Mouse (Mus musculus): ENCODE data around the gene Lcn12. TPM values are rescaled to one million over a fixed set of nuclear protein-coding genes. Genes with fewer than 3 reads are reported as not detected.

Gene Lcn12
- polyA plus RNA-seq (2015; fragmentation: Nextera tagmentation; extraction: Ambion mirVana): not detected in 2 replicates

DNA sequence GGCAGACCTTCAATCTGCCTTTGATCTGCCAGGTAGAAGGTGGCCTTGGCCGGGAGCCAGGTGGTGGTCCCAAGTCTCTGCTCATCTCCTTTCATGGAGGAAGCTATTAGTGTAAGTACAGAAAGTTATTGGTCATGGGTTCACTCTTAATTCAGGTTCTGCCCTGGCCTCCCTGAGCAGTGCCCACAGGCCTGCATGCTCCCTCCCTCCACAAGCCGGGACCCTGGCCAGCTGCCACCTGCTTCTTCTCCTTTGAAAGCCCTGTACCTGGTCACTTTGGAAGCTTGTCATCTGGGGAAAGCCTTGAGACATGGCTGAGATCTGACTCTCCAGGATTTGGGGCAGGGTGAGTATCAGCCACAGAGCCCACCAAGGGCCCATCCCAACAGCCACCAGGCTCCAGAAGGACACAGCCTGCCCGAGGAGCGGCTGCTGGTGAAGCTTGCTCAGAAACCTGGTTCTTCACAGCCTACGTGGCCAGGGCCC is at the start of gene Lcn12:
Gene Lcn12 (minus strand): TSS at position 436 of the 486 bp plus-strand sequence.

DNA sequence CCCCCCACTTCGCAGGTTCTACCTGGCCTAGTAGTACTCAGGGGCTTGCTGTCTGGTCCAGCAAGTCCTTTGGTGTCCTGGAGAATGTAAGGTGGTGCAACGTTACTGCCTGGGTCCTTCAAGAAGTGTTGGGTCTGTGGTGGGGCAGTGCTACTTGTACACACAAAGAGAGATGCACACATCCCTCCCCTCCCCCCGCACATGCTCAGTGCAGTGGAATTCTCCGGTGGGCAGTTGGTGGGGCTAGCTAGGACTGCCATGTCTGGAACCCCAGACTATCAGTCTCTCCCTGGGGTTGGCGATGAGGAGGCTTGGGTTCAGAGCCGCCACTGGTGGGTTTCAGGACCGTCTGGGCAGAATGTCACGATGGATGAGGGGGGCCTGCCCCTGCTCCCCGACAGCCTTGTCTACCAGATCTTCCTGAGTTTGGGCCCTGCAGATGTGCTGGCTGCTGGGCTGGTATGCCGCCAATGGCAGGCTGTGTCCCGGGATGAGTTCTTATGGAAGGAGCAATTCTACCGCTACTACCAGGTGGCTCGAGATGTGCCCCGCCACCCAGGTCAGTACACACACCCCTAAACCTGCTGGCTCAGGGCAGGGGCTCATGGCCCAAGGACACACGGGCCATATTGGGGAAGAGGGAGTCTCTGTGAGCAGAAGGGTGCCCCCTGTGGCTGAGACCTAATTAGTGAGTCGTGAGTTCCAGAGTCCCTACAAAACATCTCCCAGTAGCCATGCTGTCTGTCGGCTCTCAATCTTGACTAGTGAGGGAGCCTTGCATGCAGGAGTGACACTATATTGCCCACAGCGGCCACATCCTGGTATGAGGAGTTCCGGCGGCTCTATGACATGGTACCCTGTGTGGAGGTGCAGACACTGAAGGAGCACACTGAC is 8.1 kb upstream of the Lcn12 start, which contains the start of gene C8g:
Gene C8g (minus strand): TSS at position 127 of the 894 bp plus-strand sequence.

GRCm38 (mm10) chr2:25500576-25501405 is 7.1 kb upstream of the Lcn12 start, which contains the start of gene Fbxw5:
Gene Fbxw5 (plus strand): TSS chr2:25500750.

GRCm38 (mm10) chr2:25469969-25470368 is 23.7 kb downstream of the Lcn12 start, which contains the start of gene Ptgds:
Gene Ptgds (minus strand): TSS chr2:25470046.

DNA sequence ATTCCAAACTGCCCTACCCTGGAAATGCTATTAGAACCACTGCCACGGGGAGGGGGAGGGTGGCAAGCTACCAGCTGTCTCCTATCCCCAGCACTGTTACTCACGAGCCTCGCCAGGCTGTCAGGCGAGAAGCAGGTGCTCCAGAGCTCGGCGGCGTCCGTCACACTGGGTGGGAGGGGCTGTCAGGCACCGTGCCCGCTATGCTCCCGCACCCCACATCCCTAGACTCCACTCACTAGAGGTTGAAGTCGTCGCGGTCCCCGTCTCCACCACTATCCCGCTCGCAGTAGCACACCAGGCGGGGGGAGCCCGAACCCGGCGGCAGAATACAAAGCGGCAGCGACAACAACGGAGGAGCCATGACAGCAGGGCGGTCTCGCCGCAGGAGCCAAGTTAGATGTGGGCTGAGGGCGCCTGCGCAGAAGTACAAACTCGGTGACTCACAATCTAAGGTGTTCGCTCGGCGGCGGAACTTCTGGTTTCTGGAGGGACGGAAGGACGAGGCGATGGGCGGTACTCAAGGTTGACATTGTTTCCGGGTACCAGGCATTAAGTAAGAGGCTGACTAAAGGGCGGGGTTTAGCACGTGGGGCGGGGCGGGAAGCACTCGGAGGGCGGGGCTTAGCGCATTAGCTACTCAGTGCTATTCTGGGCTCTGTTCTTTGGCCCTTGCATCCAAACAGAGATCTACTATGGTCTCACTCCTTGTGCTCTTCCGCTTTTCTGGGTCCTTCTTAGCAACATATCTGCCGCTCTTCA is 33.0 kb downstream of the Lcn12 start, which contains the start of gene Paxx:
Gene Paxx (minus strand): TSS at position 544 of the 759 bp plus-strand sequence.

GRCm38 (mm10) chr2:25456205-25456953 is 37.3 kb downstream of the Lcn12 start, which contains the start of gene Clic3:
Gene Clic3 (plus strand): TSS chr2:25456838.

Small RNAs within 50 kb of the gene (microRNA-seq; reads per million reads assigned to microRNA genes)
- gene Mir3087 (ENCODE audit: borderline replicate concordance, insufficient number of aligned reads): not detected

Other genes starting within 250 kb of the Lcn12 start
- gene AL732309.1, start 247.0 kb downstream of the Lcn12 start, polyA plus RNA-seq (2015; fragmentation: Nextera tagmentation; extraction: Ambion mirVana): 2.5 and 2.8 TPM in 2 replicates
- 61.5 and 81.2 TPM in 2 replicates for gene Tmem203, start 238.5 kb downstream of the Lcn12 start, polyA plus RNA-seq (2015; fragmentation: Nextera tagmentation; extraction: Ambion mirVana)
- 5.6 and 7.3 TPM in 2 replicates for gene Tprn, start 231.3 kb downstream of the Lcn12 start, polyA plus RNA-seq (2015; fragmentation: Nextera tagmentation; extraction: Ambion mirVana)
- gene Ssna1, start 221.5 kb downstream of the Lcn12 start, polyA plus RNA-seq (2015; fragmentation: Nextera tagmentation; extraction: Ambion mirVana): 157 and 205 TPM in 2 replicates
- 61.4 and 81.5 TPM in 2 replicates for gene Anapc2, start 221.4 kb downstream of the Lcn12 start, polyA plus RNA-seq (2015; fragmentation: Nextera tagmentation; extraction: Ambion mirVana)
- gene Tmem210, start 205.8 kb downstream of the Lcn12 start, polyA plus RNA-seq (2015; fragmentation: Nextera tagmentation; extraction: Ambion mirVana): not detected in 2 replicates
- gene Lrrc26, start 204.0 kb downstream of the Lcn12 start, polyA plus RNA-seq (2015; fragmentation: Nextera tagmentation; extraction: Ambion mirVana): 0.11 TPM in 1 of 2 replicates, not detected in the other
- gene Grin1, start 174.7 kb downstream of the Lcn12 start, polyA plus RNA-seq (2015; fragmentation: Nextera tagmentation; extraction: Ambion mirVana): 4.9 and 7.5 TPM in 2 replicates
- gene Man1b1, start 161.6 kb downstream of the Lcn12 start, polyA plus RNA-seq (2015; fragmentation: Nextera tagmentation; extraction: Ambion mirVana): 47.2 and 52.7 TPM in 2 replicates
- gene Dpp7, start 137.6 kb downstream of the Lcn12 start, polyA plus RNA-seq (2015; fragmentation: Nextera tagmentation; extraction: Ambion mirVana): 30.8 and 45.6 TPM in 2 replicates
- 40.5 and 44.9 TPM in 2 replicates for gene Uap1l1, start 128.2 kb downstream of the Lcn12 start, polyA plus RNA-seq (2015; fragmentation: Nextera tagmentation; extraction: Ambion mirVana)
- gene Sapcd2, start 121.6 kb downstream of the Lcn12 start, polyA plus RNA-seq (2015; fragmentation: Nextera tagmentation; extraction: Ambion mirVana): 8.1 and 10.7 TPM in 2 replicates
- 13.6 and 20.3 TPM in 2 replicates for gene Entpd2, start 98.0 kb downstream of the Lcn12 start, polyA plus RNA-seq (2015; fragmentation: Nextera tagmentation; extraction: Ambion mirVana)
- 93.9 and 115 TPM in 2 replicates for gene Npdc1, start 94.6 kb downstream of the Lcn12 start, polyA plus RNA-seq (2015; fragmentation: Nextera tagmentation; extraction: Ambion mirVana)
- 0.14 and 0.22 TPM in 2 replicates for gene Fut7, start 70.6 kb downstream of the Lcn12 start, polyA plus RNA-seq (2015; fragmentation: Nextera tagmentation; extraction: Ambion mirVana)
- 4.9 and 6.6 TPM in 2 replicates for gene Abca2, start 65.2 kb downstream of the Lcn12 start, polyA plus RNA-seq (2015; fragmentation: Nextera tagmentation; extraction: Ambion mirVana)
- gene Clic3, start 37.1 kb downstream of the Lcn12 start, polyA plus RNA-seq (2015; fragmentation: Nextera tagmentation; extraction: Ambion mirVana): 6.1 and 6.2 TPM in 2 replicates
- 53.8 and 58.8 TPM in 2 replicates for gene Paxx, start 32.8 kb downstream of the Lcn12 start, polyA plus RNA-seq (2015; fragmentation: Nextera tagmentation; extraction: Ambion mirVana)
- gene Ptgds, start 23.9 kb downstream of the Lcn12 start, polyA plus RNA-seq (2015; fragmentation: Nextera tagmentation; extraction: Ambion mirVana): 8.3 and 9.6 TPM in 2 replicates
- gene Fbxw5, start 6.8 kb upstream of the Lcn12 start, polyA plus RNA-seq (2015; fragmentation: Nextera tagmentation; extraction: Ambion mirVana): 52.9 and 75.8 TPM in 2 replicates
- gene C8g, start 7.8 kb upstream of the Lcn12 start, polyA plus RNA-seq (2015; fragmentation: Nextera tagmentation; extraction: Ambion mirVana): 6.4 and 7.1 TPM in 2 replicates
- gene Traf2, start 53.0 kb upstream of the Lcn12 start, polyA plus RNA-seq (2015; fragmentation: Nextera tagmentation; extraction: Ambion mirVana): 15.4 and 20.6 TPM in 2 replicates
- gene Edf1, start 63.9 kb upstream of the Lcn12 start, polyA plus RNA-seq (2015; fragmentation: Nextera tagmentation; extraction: Ambion mirVana): 273 and 345 TPM in 2 replicates
- gene Mamdc4, start 80.9 kb upstream of the Lcn12 start, polyA plus RNA-seq (2015; fragmentation: Nextera tagmentation; extraction: Ambion mirVana): 1.3 and 2.6 TPM in 2 replicates
- gene Phpt1, start 81.3 kb upstream of the Lcn12 start, polyA plus RNA-seq (2015; fragmentation: Nextera tagmentation; extraction: Ambion mirVana): 140 and 158 TPM in 2 replicates
- gene Ajm1, start 87.8 kb upstream of the Lcn12 start, polyA plus RNA-seq (2015; fragmentation: Nextera tagmentation; extraction: Ambion mirVana): 1.3 and 2.1 TPM in 2 replicates
- 42.6 and 68.2 TPM in 2 replicates for gene Rabl6, start 114.6 kb upstream of the Lcn12 start, polyA plus RNA-seq (2015; fragmentation: Nextera tagmentation; extraction: Ambion mirVana)
- gene Ccdc183, start 123.8 kb upstream of the Lcn12 start, polyA plus RNA-seq (2015; fragmentation: Nextera tagmentation; extraction: Ambion mirVana): 0.50 and 0.87 TPM in 2 replicates
- 124 and 149 TPM in 2 replicates for gene Tmem141, start 128.1 kb upstream of the Lcn12 start, polyA plus RNA-seq (2015; fragmentation: Nextera tagmentation; extraction: Ambion mirVana)
- gene Fcna, start 134.1 kb upstream of the Lcn12 start, polyA plus RNA-seq (2015; fragmentation: Nextera tagmentation; extraction: Ambion mirVana): 55.5 and 82.4 TPM in 2 replicates
- gene Lcn8, start 159.2 kb upstream of the Lcn12 start, polyA plus RNA-seq (2015; fragmentation: Nextera tagmentation; extraction: Ambion mirVana): not detected in 2 replicates
- gene Lcn5, start 164.0 kb upstream of the Lcn12 start, polyA plus RNA-seq (2015; fragmentation: Nextera tagmentation; extraction: Ambion mirVana): 0.21 and 0.44 TPM in 2 replicates
- 0.48 TPM in 1 of 2 replicates, not detected in the other for gene Lcn6, start 182.9 kb upstream of the Lcn12 start, polyA plus RNA-seq (2015; fragmentation: Nextera tagmentation; extraction: Ambion mirVana)
- gene Lcn10, start 188.8 kb upstream of the Lcn12 start, polyA plus RNA-seq (2015; fragmentation: Nextera tagmentation; extraction: Ambion mirVana): not detected in 2 replicates
- 3.7 and 14.1 TPM in 2 replicates for gene Obp2a, start 206.1 kb upstream of the Lcn12 start, polyA plus RNA-seq (2015; fragmentation: Nextera tagmentation; extraction: Ambion mirVana)
- 110 and 186 TPM in 2 replicates for gene Bmyc, start 212.8 kb upstream of the Lcn12 start, polyA plus RNA-seq (2015; fragmentation: Nextera tagmentation; extraction: Ambion mirVana)
- gene Obp2b, start 243.1 kb upstream of the Lcn12 start, polyA plus RNA-seq (2015; fragmentation: Nextera tagmentation; extraction: Ambion mirVana): not detected in 2 replicates